In the genomic region with DNA sequence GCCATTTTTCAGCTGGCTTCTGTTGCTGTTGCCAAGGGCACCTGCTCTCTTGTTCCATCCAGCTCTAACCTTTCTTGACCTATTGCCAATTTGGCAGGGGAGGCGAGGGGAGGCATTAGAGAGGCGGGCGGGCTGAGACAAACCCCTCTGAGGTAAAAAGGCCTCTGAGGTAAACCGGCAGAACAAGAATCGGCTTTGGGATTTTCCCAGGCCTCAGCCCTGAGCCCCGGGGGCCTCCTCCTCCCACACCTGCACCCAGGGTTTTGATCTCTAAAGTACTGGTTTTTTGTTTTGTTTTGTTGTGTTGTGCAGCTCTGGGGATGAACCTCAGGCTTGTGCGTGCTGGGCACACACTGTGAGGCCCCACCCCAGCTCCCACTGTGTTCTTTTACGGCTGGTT, we compare ENCODE assay signal across 10 mouse cellular contexts. TPM values are rescaled to one million over a fixed set of nuclear protein-coding genes. Genes with fewer than 3 reads are reported as not detected.
DNase-seq lines count a peak whose midpoint lies in the region; ATAC-seq lines count a peak whose summit lies in the region.
"Had no signal": no experiment of that assay in that cellular context is flagged by ENCODE, and none has a peak within 500 bp of the region (broad histone marks: within the 10 kb centered on the region; RNA-seq: fewer than 3 reads in every experiment).

No protein-coding gene starts in this region.

- intact Hi-C loops in left cerebral cortex, postnatal 14 days (cut with DNase I): no loop called here

- H3K9ac ChIP-seq in embryonic facial prominence, embryonic 11.5 days (replicated peaks; ENCODE audit: low read length): no peak overlapping the region

- H3K27ac ChIP-seq in embryonic facial prominence, embryonic 11.5 days (replicated peaks; ENCODE audit: low read depth, low read length): no peak overlapping the region

- no peaks in the 10 kb centered on the region for H3K9me3 ChIP-seq in embryonic facial prominence, embryonic 11.5 days (replicated peaks; ENCODE audit: control insufficient read depth, low read length)

- H3K36me3 ChIP-seq in embryonic facial prominence, embryonic 11.5 days (replicated peaks; ENCODE audit: control insufficient read depth, insufficient read depth, low read depth, low read length): no peaks in the 10 kb centered on the region

- 34% methylated on average over 8 of the region's 8 CpGs for WGBS in embryonic facial prominence, embryonic 11.5 days

- no peak overlapping the region for H3K4me2 ChIP-seq in embryonic facial prominence, embryonic 11.5 days (ENCODE audit: low read depth, low read length)

- peak; percentile 59 to 82 for DNase-seq in lung, adult 18-20 months
- no peak for DNase-seq in lung, postnatal 14 days
- peak; percentile 69 for DNase-seq in embryonic facial prominence, embryonic 11.5 days (ENCODE audit: low spot score)
- peak; percentile 17 to 45 for DNase-seq in kidney, postnatal 4 days
- DNase-seq in thymus, postnatal 10 days (ENCODE audit: low spot score in 2 of 2): peak; percentile 58 to 61
- no peak for DNase-seq in adrenal gland, adult 8-10 months
- no peak for DNase-seq in frontal cortex, postnatal 36 days (ENCODE audit: low spot score in 2 of 2)
- no peak for DNase-seq in left cerebral cortex, postnatal 14 days (ENCODE audit: low spot score in 2 of 2)
- DNase-seq: cerebellum, adult 2 months; gastrocnemius, postnatal 25 days had no signal

- no peak overlapping the region for H3K4me3 ChIP-seq in embryonic facial prominence, embryonic 11.5 days (ENCODE audit: low read depth, low read length)

- H3K4me1 ChIP-seq in embryonic facial prominence, embryonic 11.5 days (ENCODE audit: control insufficient read depth, insufficient read depth, low read length): no peaks in the 10 kb centered on the region

- 0 out of 2 replicates have a peak, but pooled peaks have one; percentile 25 for ATAC-seq in embryonic facial prominence, embryonic 11.5 days (replicated peaks; ENCODE audit: insufficient number of reproducible peaks, low FRiP score, low TSS enrichment, low read depth)

- no peaks in the 10 kb centered on the region for H3K27me3 ChIP-seq in embryonic facial prominence, embryonic 11.5 days (ENCODE audit: control insufficient read depth, insufficient read depth, low read length)

RNA-seq across cellular contexts. Expression of gene Gtf2i, which starts 18.2 kb away (rescaled TPM):
- polyA plus RNA-seq in embryonic facial prominence, embryonic 11.5 days (2014; fragmentation: Nextera tagmentation; extraction: Ambion mirVana): 186 and 193 TPM in 2 replicates
- total RNA-seq in adrenal gland, adult 8-10 months (2022): 100 to 1,000 TPM; 215 to 303 (median 258) TPM
- 100 to 1,000 TPM; 205 to 240 TPM for total RNA-seq in left cerebral cortex, postnatal 14 days (2021)

Comparison
In these comparisons a context has a peak if more than half of its experiments do, and no peak if none do; other contexts are left out.
1. DNase-seq: peak in lung, adult 18-20 months (2 of 2), embryonic facial prominence, embryonic 11.5 days (single experiment), kidney, postnatal 4 days (2 of 2) and thymus, postnatal 10 days (2 of 2); none in lung, postnatal 14 days (single experiment), adrenal gland, adult 8-10 months (single experiment), frontal cortex, postnatal 36 days (0 of 2) and left cerebral cortex, postnatal 14 days (0 of 2).